Mouse (Mus musculus) layer of hippocampus, adult 2 months (tissue): ENCODE measurements at regions not wholly inside any gene's neighbourhood (a gene's known extent, or its start where the extent isn't known, plus 50 kb on each side); places are given as distances from the start of the nearest gene placed in this dataset.

Experiments
- DNase-seq, 2 experiments: peaks; one replicate each; pipeline ENCODE4 v3.0.0; 2022; ENCODE audit warnings: low spot score in 2 of 2
- H3K27ac ChIP-seq: fragments of 200-600 bp; 2 replicates; pipeline ENCODE4 v1.8.1; 2022
- H3K4me3 ChIP-seq: fragments of 200-600 bp; 2 replicates; pipeline ENCODE4 v1.8.1; 2022; ENCODE audit warnings: mild to moderate bottlenecking
- CTCF ChIP-seq: fragments of 200-600 bp; conservative IDR thresholded peaks from 2 replicates; pipeline ENCODE4 v1.8.1; 2022; ENCODE audit warnings: antibody characterized with exemption, mild to moderate bottlenecking, moderate library complexity

GRCm38 (mm10) chrX:12472296-12472695, 115.3 kb upstream of the Atp6ap2 start:
- no peak for DNase-seq
- H3K27ac ChIP-seq: no peak overlapping the region
- H3K4me3 ChIP-seq: no peak overlapping the region
- TF ChIP-seq CTCF: no peak

GRCm38 (mm10) chrX:12479207-12479606, 108.4 kb upstream of the Atp6ap2 start:
- TF ChIP-seq CTCF: no peak
- H3K4me3 ChIP-seq: no peak overlapping the region
- no peak overlapping the region for H3K27ac ChIP-seq
- DNase-seq: no peak

- Histone ChIP-seq H3K27ac (no peak overlapping the region), H3K4me3 (no peak overlapping the region)
- no peak for TF ChIP-seq CTCF
- DNase-seq: no peak
Observed at GRCm38 (mm10) chrX:12490957-12491356, 96.6 kb upstream of the Atp6ap2 start.

- no peak overlapping the region for H3K4me3 ChIP-seq
- DNase-seq: no peak
- no peak for TF ChIP-seq CTCF
- no peak overlapping the region for H3K27ac ChIP-seq
Observed at GRCm38 (mm10) chrX:12493216-12493615, 94.4 kb upstream of the Atp6ap2 start.

- DNase-seq: no peak
- Histone ChIP-seq H3K4me3 (no peak overlapping the region), H3K27ac (no peak overlapping the region)
- no peak for TF ChIP-seq CTCF
Observed at GRCm38 (mm10) chrX:12493916-12494315, 93.7 kb upstream of the Atp6ap2 start.

GRCm38 (mm10) chrX:12494535-12494934, 93.1 kb upstream of the Atp6ap2 start:
- no peak overlapping the region for H3K4me3 ChIP-seq
- H3K27ac ChIP-seq: no peak overlapping the region
- DNase-seq: no peak
- TF ChIP-seq CTCF: no peak

GRCm38 (mm10) chrX:12500601-12501000, 87.0 kb upstream of the Atp6ap2 start:
- DNase-seq: no peak
- no peak overlapping the region for H3K27ac ChIP-seq
- H3K4me3 ChIP-seq: no peak overlapping the region
- TF ChIP-seq CTCF: no peak

GRCm38 (mm10) chrX:12502364-12502763, 85.2 kb upstream of the Atp6ap2 start:
- no peak for DNase-seq
- Histone ChIP-seq H3K4me3 (no peak overlapping the region), H3K27ac (no peak overlapping the region)
- no peak for TF ChIP-seq CTCF

- TF ChIP-seq CTCF: no peak
- Histone ChIP-seq H3K4me3 (no peak overlapping the region), H3K27ac (no peak overlapping the region)
- no peak for DNase-seq
Observed at GRCm38 (mm10) chrX:12503581-12503980, 84.0 kb upstream of the Atp6ap2 start.

GRCm38 (mm10) chrX:12511119-12511518, 76.5 kb upstream of the Atp6ap2 start:
- Histone ChIP-seq H3K27ac (no peak overlapping the region), H3K4me3 (no peak overlapping the region)
- no peak for DNase-seq
- no peak for TF ChIP-seq CTCF

GRCm38 (mm10) chrX:12525044-12525443, 62.6 kb upstream of the Atp6ap2 start:
- DNase-seq: no peak
- Histone ChIP-seq H3K4me3 (no peak overlapping the region), H3K27ac (no peak overlapping the region)
- no peak for TF ChIP-seq CTCF

- no peak for DNase-seq
- H3K27ac ChIP-seq: no peak overlapping the region
- H3K4me3 ChIP-seq: no peak overlapping the region
- TF ChIP-seq CTCF: no peak
Observed at GRCm38 (mm10) chrX:12530406-12531311, 56.9 kb upstream of the Atp6ap2 start.
